Mouse (Mus musculus): ENCODE data around the gene Olfr680-ps1. TPM values are rescaled to one million over a fixed set of nuclear protein-coding genes. Genes with fewer than 3 reads are reported as not detected.

Gene Olfr680-ps1
- total RNA-seq (2023) = not detected

DNA sequence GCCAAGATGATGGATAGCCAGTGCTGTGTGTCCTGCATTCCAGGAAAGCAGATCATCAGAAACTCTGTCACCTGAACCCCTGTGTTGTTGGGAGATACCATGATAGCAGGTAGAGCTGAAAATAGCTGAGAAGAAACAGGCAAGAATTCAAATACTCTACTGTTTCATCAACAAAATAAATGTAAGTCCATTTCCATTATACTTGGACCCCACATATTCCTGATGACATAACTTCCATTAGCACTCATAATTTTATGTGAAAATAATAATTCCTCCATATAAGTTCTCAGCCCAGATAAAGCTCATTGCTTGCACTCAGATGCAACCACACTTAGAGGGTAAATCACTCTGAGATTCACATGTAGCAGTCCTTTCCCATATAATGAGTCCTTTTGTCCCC lies at the start of gene Olfr680-ps1:
Gene Olfr680-ps1, minus strand, starts transcription at position 101 of the 400 bp plus-strand sequence.

DNA sequence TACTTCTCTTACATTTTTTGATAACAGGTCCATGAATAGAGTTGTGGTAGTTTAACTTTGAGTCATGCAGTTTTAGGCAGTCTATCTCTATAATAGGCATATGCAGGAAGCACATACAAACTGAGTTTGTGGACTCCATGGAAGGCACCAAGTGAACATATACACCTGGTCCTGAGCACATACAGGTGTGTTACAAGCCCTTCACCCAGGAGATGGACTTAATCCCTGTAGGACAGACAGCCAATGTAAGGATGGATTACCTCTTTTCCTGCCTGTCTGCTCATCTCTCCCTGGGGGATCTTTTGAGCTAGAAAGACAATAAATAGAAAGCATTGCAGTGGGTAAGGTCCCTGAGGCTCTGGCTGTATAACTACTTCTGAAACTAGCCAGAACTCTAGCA lies 23.9 kb upstream of the Olfr680-ps1 start, which contains the start of gene Olfr681:
Gene Olfr681, plus strand, starts transcription at position 301 of the 400 bp plus-strand sequence.

DNA sequence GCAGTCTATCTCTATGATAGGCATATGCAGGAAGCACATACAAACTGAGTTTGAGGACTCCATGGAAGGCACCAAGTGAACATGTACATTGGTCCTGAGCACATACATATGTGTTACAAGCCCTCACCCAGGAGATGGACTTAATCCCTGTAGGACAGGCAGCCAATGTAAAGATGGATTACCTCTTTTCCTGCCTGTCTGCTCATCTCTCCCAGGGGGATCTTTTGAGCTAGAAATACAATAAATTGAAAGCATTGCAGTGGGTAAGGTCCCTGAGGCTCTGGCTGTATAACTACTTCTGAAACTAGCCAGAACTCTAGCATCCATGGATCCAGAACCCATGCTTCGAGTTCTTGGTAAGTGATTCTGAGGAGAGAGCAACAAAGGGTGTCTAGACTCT lies 11.7 kb downstream of the Olfr680-ps1 start, which contains the start of gene Olfr679:
Gene Olfr679, plus strand, starts transcription at position 301 of the 400 bp plus-strand sequence.

DNA sequence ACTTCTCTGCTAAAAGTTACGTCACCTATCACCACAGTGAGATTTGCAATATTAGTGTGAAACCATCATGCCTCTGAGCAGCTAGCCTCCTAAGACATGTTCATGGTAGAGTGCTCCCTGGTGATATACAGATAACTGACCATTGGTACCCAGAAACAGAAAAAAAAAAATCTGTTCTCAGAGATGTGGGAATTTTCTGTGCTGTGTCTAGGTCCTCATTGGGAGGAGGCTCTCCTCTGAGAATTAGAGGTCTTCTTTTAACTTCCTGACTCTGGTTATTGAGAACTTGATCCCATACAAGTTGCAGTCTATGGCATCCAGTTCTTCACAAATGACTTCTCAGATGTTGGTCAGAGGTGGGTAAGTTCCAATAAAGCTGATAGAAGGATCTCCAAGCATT lies 28.4 kb downstream of the Olfr680-ps1 start, which contains the start of gene Olfr678:
Gene Olfr678, plus strand, starts transcription at position 301 of the 400 bp plus-strand sequence.

Other genes with a start within 250 kb of the Olfr680-ps1 start
- not detected for gene Usp17la, start 235.8 kb downstream of the Olfr680-ps1 start, total RNA-seq (2023)
- not detected for gene Olfr665, start 214.8 kb downstream of the Olfr680-ps1 start, total RNA-seq (2023)
- not detected for gene Olfr666, start 196.9 kb downstream of the Olfr680-ps1 start, total RNA-seq (2023)
- gene Olfr667, start 171.3 kb downstream of the Olfr680-ps1 start, total RNA-seq (2023) = not detected
- not detected for gene Olfr668, start 164.8 kb downstream of the Olfr680-ps1 start, total RNA-seq (2023)
- gene Olfr669, start 158.6 kb downstream of the Olfr680-ps1 start, total RNA-seq (2023) = not detected
- not detected for gene Olfr670, start 130.2 kb downstream of the Olfr680-ps1 start, total RNA-seq (2023)
- gene Olfr671, start 113.7 kb downstream of the Olfr680-ps1 start, total RNA-seq (2023) = not detected
- not detected for gene Olfr672, start 90.8 kb downstream of the Olfr680-ps1 start, total RNA-seq (2023)
- gene Olfr675, start 64.4 kb downstream of the Olfr680-ps1 start, total RNA-seq (2023) = not detected
- gene Olfr676, start 60.1 kb downstream of the Olfr680-ps1 start, total RNA-seq (2023) = not detected
- not detected for gene Olfr677, start 41.4 kb downstream of the Olfr680-ps1 start, total RNA-seq (2023)
- gene Olfr678, start 28.3 kb downstream of the Olfr680-ps1 start, total RNA-seq (2023) = not detected
- not detected for gene Olfr679, start 11.6 kb downstream of the Olfr680-ps1 start, total RNA-seq (2023)
- not detected for gene Olfr681, start 24.0 kb upstream of the Olfr680-ps1 start, total RNA-seq (2023)
- not detected for gene Olfr683, start 54.2 kb upstream of the Olfr680-ps1 start, total RNA-seq (2023)
- not detected for gene Olfr684, start 70.8 kb upstream of the Olfr680-ps1 start, total RNA-seq (2023)
- not detected for gene Olfr685, start 93.2 kb upstream of the Olfr680-ps1 start, total RNA-seq (2023)
- gene Olfr686, start 114.7 kb upstream of the Olfr680-ps1 start, total RNA-seq (2023) = not detected
- gene Olfr688, start 195.3 kb upstream of the Olfr680-ps1 start, total RNA-seq (2023) = not detected
- gene Olfr689, start 218.3 kb upstream of the Olfr680-ps1 start, total RNA-seq (2023) = not detected
- not detected for gene Olfr690, start 241.3 kb upstream of the Olfr680-ps1 start, total RNA-seq (2023)
- not detected for gene Olfr691, start 249.5 kb upstream of the Olfr680-ps1 start, total RNA-seq (2023)

All from CD4-positive naive resting alpha-beta T cell, adult 57 days (primary cell).